Mouse (Mus musculus) liver, embryonic 16.5 days (tissue): ENCODE results near the gene Sema3g. TPM values are rescaled to one million over a fixed set of nuclear protein-coding genes. Genes with fewer than 3 reads are reported as not detected.

Experiments used
- ATAC-seq: fragments of 200-750 bp; cut with Nextera tagmentation; 2 replicates; pipeline ENCODE4 v1.8.0; 2017; ENCODE audit warnings: low read depth, mild to moderate bottlenecking, moderate number of reproducible peaks, moderate library complexity
- H3K27ac ChIP-seq: fragments of 300-500 bp; sonication (generic); 2 replicates; pipeline ENCODE4 v1.5.1; 2014; ENCODE audit warnings: mild to moderate bottlenecking, low read length
- H3K27me3 ChIP-seq: fragments of 300-500 bp; sonication (generic); 2 replicates; pipeline ENCODE4 v1.6.1; 2014; ENCODE audit warnings: low read depth, low read length, mixed read lengths; ENCODE audit not compliant: control insufficient read depth, insufficient read depth
- H3K36me3 ChIP-seq: fragments of 300-500 bp; sonication (generic); 2 replicates; pipeline ENCODE4 v1.6.1; 2014; ENCODE audit warnings: mild to moderate bottlenecking; ENCODE audit not compliant: control insufficient read depth, insufficient read depth
- H3K4me1 ChIP-seq: fragments of 300-500 bp; sonication (generic); 2 replicates; pipeline ENCODE4 v1.6.1; 2014; ENCODE audit warnings: low read depth, low read length, mixed read lengths; ENCODE audit not compliant: control insufficient read depth
- H3K4me2 ChIP-seq: fragments of 300-500 bp; sonication (generic); 2 replicates; pipeline ENCODE4 v1.6.1; 2014; ENCODE audit warnings: low read depth, low read length, mixed read lengths
- H3K4me3 ChIP-seq: fragments of 300-500 bp; sonication (generic); 2 replicates; pipeline ENCODE4 v1.5.1; 2014; ENCODE audit warnings: low read depth, mild to moderate bottlenecking, low read length
- H3K9ac ChIP-seq: fragments of 300-500 bp; sonication (generic); 2 replicates; pipeline ENCODE4 v1.6.1; 2014; ENCODE audit warnings: low read depth, low read length
- H3K9me3 ChIP-seq: fragments of 300-500 bp; sonication (generic); replicated peaks from 2 replicates; pipeline ENCODE4 v1.6.1; 2016; ENCODE audit warnings: low read length; ENCODE audit not compliant: control insufficient read depth
- WGBS: fragments of 180-500 bp; shearing (Covaris S2); extraction: QIAGEN DNeasy Blood & Tissue Kit; methylation state at CpG from one replicate; pipeline ENCODE4 v1.1.7; 2014; ENCODE audit not compliant: insufficient replicate concordance; 5-methylcytosine and 5-hydroxymethylcytosine counted together
- polyA plus RNA-seq: library from polyadenylated mRNA; unstranded; fragments of >200 nt; fragmentation: Nextera tagmentation; extraction: Ambion mirVana; gene quantifications from 2 replicates; pipeline ENCODE4 v1.2.1, GENCODE M21; 2015

Gene Sema3g
- polyA plus RNA-seq, 1 experiment from 2014 or later: 0.04 TPM

DNA sequence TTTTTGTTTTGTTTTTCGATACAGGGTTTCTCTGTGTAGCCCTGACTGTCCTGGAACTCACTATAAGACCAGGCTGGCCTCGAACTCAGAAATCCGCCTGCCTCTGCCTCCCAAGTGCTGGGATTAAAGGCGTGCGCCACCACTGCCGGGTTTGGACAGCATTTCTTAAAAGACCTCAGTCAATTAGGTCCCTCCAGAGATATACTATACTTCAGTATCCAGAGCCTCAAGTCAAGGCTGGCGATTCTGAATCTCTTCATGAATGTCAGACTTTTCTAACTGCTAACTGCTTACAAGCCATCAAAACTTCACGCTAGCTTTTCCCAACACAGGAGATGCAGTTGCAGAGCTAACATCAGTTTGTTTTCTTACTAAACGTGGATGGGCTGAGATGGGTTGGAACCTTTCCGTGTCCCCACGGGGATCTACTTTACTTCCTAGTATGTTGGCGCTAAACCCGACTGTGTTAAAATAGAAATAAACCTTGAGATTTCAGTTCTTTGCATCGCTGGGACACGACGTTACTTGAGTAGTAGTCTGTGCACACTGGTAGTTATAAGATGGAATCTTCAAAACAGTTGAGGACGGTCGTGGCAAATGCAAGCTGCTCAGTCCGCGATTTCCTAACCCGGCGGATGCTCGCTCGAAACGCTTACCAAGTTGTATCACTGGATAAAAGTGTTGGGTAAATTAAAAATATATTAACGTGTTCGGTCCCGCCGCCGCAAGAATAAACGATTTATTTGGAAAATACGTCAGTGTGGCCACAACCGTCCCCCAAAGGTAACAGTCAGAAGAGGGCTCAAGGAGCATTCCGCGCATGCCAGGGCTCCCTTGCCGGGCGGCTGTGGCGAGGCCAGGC, 32.8 kb downstream of the Sema3g start:
- Histone ChIP-seq H3K36me3 (peaks cover 22% of the 10 kb centered on the region), H3K4me3 (peak overlapping the region; percentile 100), H3K9me3 (no peaks in the 10 kb centered on the region), H3K27ac (peak overlapping the region; percentile 91), H3K27me3 (no peaks in the 10 kb centered on the region), H3K4me2 (peak overlapping the region; percentile 88), H3K4me1 (peaks cover 14% of the 10 kb centered on the region), H3K9ac (peak overlapping the region; percentile 93)
- WGBS: 14% methylated on average over 38 of the region's 38 CpGs
- ATAC-seq: peak; percentile 76

GRCm38 (mm10) chr14:31251084-31251604, 33.5 kb downstream of the Sema3g start, which contains the start of the genes Phf7 and Bap1:
TSS of gene Phf7 (minus strand) at chr14:31251317.
TSS of gene Bap1 (plus strand) at chr14:31251450.
- peak; percentile 94 for ATAC-seq

DNA sequence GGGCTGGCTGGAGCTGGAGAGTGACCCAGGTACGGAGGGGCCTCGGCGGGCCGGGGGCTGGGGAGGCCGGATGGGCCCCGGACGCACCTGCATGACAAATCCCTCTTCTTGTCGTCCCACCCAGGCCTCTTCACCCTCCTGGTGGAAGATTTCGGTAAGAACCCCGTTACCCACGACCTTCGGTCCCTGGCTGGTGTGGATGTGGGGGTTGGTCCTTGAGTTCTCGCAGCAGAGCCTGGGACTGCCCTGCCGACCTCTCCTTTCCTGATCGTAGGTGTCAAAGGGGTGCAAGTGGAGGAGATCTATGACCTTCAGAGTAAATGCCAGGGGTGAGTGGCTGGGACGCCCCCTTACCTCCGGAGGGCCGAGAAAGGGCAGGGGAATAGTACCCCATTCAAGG, 34.0 kb downstream of the Sema3g start:
- H3K9ac ChIP-seq: peak overlapping the region; percentile 98
- H3K9me3 ChIP-seq: no peaks in the 10 kb centered on the region
- peak overlapping the region; percentile 86 for H3K4me2 ChIP-seq
- peak overlapping the region; percentile 82 for H3K27ac ChIP-seq
- H3K36me3 ChIP-seq: peaks cover 34% of the 10 kb centered on the region
- 2% methylated on average over 18 of the region's 18 CpGs for WGBS
- ATAC-seq: peak; percentile 9
- peaks cover 14% of the 10 kb centered on the region for H3K4me1 ChIP-seq
- H3K27me3 ChIP-seq: no peaks in the 10 kb centered on the region
- H3K4me3 ChIP-seq: peak overlapping the region; percentile 100

More at GRCm38 (mm10) chr14:31251084-31251604, 33.5 kb downstream of the Sema3g start, which contains the start of the genes Phf7 and Bap1:
- peak within 1 kb of the TSS; percentile 91 for H3K27ac ChIP-seq
- no peaks in the 10 kb centered on the region for H3K9me3 ChIP-seq
- no peaks in the 10 kb centered on the region for H3K27me3 ChIP-seq
- peak within 1 kb of the TSS; percentile 88 for H3K4me2 ChIP-seq
- H3K36me3 ChIP-seq: peaks cover 29% of the 10 kb centered on the region
- H3K4me3 ChIP-seq: peak within 1 kb of the TSS; percentile 100
- WGBS: under 1% methylated on average over 75 of the region's 75 CpGs
- peaks cover 14% of the 10 kb centered on the region for H3K4me1 ChIP-seq
- peak within 1 kb of the TSS; percentile 98 for H3K9ac ChIP-seq

GRCm38 (mm10) chr14:31252091-31252490, 34.4 kb downstream of the Sema3g start:
- H3K9ac ChIP-seq: peak overlapping the region; percentile 98
- ATAC-seq: no peak
- WGBS: 77% methylated on average over 5 of the region's 5 CpGs
- peaks cover 14% of the 10 kb centered on the region for H3K4me1 ChIP-seq
- H3K9me3 ChIP-seq: no peaks in the 10 kb centered on the region
- H3K4me3 ChIP-seq: peak overlapping the region; percentile 100
- H3K27ac ChIP-seq: no peak overlapping the region; the same call in 1 of the 2 replicates
- no peaks in the 10 kb centered on the region for H3K27me3 ChIP-seq
- peaks cover 38% of the 10 kb centered on the region for H3K36me3 ChIP-seq
- H3K4me2 ChIP-seq: peak overlapping the region; percentile 86

- Histone ChIP-seq H3K4me2 (no peak overlapping the region), H3K27ac (peak overlapping the region; percentile 96), H3K27me3 (no peaks in the 10 kb centered on the region), H3K4me3 (no peak overlapping the region), H3K9ac (no peak overlapping the region), H3K36me3 (peaks cover 61% of the 10 kb centered on the region), H3K4me1 (peaks cover 33% of the 10 kb centered on the region), H3K9me3 (no peaks in the 10 kb centered on the region)
- no peak for ATAC-seq
- 87% methylated on average over 14 of the region's 14 CpGs for WGBS
Observed at GRCm38 (mm10) chr14:31258476-31259050, 40.9 kb downstream of the Sema3g start.

DNA sequence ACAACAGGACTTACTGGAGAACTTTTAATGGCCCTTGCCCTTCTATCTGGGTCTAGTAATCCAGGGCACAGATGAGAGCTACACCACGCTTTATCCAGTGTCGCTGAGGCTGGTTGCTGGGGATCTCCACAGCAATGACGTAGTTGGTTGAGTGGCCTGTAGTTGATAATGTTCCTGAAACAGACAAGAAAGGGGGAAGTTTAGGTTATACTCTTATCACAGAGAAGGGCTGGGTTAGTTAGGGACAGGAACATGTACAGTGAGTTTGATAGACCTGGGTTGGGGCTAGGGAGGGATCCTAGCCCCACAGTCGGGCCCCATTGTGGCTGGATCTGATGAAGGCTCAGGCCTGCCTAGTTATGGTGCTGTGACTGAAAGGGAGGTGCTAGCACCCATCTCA, 42.7 kb downstream of the Sema3g start:
- peak overlapping the region; percentile 32 for H3K4me3 ChIP-seq

GRCm38 (mm10) chr14:31260932-31261331, 43.3 kb downstream of the Sema3g start:
- H3K27ac ChIP-seq: peak overlapping the region; percentile 96
- peak overlapping the region; percentile 32 for H3K4me3 ChIP-seq
- peaks cover 38% of the 10 kb centered on the region for H3K36me3 ChIP-seq
- H3K4me2 ChIP-seq: peak overlapping the region; percentile 62
- H3K27me3 ChIP-seq: no peaks in the 10 kb centered on the region
- peak; percentile 71 for ATAC-seq
- H3K9me3 ChIP-seq: no peaks in the 10 kb centered on the region
- WGBS: 50% methylated on average over 9 of the region's 9 CpGs
- H3K4me1 ChIP-seq: peaks cover 33% of the 10 kb centered on the region
- H3K9ac ChIP-seq: peak overlapping the region; percentile 52

More for the DNA sequence above, 42.7 kb downstream of the Sema3g start:
- peak overlapping the region; percentile 52 for H3K9ac ChIP-seq
- H3K36me3 ChIP-seq: peaks cover 43% of the 10 kb centered on the region
- H3K9me3 ChIP-seq: no peaks in the 10 kb centered on the region
- 17% methylated on average over 4 of the region's 4 CpGs for WGBS
- H3K27ac ChIP-seq: peak overlapping the region; percentile 96
- peak; percentile 93 for ATAC-seq
- H3K4me1 ChIP-seq: peaks cover 33% of the 10 kb centered on the region
- H3K4me2 ChIP-seq: peak overlapping the region; percentile 62
- H3K27me3 ChIP-seq: no peaks in the 10 kb centered on the region

DNA sequence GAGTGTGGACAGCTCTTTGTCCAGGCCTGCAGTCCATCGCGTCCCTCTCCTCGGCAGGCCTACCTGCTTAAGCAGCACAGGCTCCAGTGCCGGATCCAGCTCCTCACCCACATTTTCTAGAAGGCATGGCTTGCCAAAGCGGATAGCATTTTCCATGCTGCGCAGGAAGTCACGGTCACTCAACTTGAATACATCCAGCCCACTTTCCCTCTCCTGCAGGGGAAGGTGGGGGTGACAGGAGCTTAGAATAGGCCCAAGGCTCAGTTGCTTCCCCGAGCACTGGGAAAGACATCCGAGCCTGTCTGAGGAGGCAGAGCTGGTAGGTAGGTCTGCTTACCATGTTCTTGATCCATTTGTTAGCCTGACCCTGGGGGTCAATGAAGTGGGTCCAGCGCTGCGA, 50.0 kb downstream of the Sema3g start:
- Histone ChIP-seq H3K36me3 (no peaks in the 10 kb centered on the region), H3K4me3 (no peak overlapping the region), H3K27ac (no peak overlapping the region), H3K9ac (no peak overlapping the region), H3K27me3 (no peaks in the 10 kb centered on the region; the same call in none of the 2 replicates), H3K9me3 (no peaks in the 10 kb centered on the region), H3K4me1 (peaks cover 6% of the 10 kb centered on the region), H3K4me2 (no peak overlapping the region)
- 80% methylated on average over 11 of the region's 11 CpGs for WGBS
- no peak for ATAC-seq
